Mouse (Mus musculus): ENCODE measurements around the gene Olfr1373.

Olfr1373 gene

GRCm38 (mm10) chr11:52106037-52106436 is 39.3 kb downstream of the Olfr1373 start:
- no peak for DNase-seq (ENCODE audit: low read depth, low spot score)

DNA sequence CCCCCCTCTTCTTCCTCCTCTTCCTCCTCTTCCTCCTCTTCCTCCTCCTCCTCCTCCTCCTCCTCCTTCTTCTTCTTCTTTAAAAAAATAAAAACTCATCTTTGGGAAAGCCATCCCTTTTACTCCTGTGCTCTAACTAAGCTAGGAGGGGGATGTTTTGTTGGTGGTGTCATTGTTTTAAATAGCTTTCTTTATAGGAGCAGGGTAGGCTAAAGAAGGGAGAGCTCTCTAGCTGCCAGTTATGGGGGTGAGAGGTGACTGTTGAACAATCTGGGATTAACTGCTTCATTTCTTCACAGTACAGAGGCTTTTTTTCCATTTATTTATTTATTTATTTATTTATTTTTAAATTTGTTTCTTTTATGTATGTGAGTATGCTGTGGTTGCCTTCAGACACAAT is 39.8 kb downstream of the Olfr1373 start:
- no peak for DNase-seq (ENCODE audit: low read depth, low spot score)

GRCm38 (mm10) chr11:52102977-52103376 is 42.4 kb downstream of the Olfr1373 start:
- DNase-seq (ENCODE audit: low read depth, low spot score), result no peak

GRCm38 (mm10) chr11:52099771-52100219 is 45.5 kb downstream of the Olfr1373 start:
- no peak for DNase-seq (ENCODE audit: low read depth, low spot score)

DNA sequence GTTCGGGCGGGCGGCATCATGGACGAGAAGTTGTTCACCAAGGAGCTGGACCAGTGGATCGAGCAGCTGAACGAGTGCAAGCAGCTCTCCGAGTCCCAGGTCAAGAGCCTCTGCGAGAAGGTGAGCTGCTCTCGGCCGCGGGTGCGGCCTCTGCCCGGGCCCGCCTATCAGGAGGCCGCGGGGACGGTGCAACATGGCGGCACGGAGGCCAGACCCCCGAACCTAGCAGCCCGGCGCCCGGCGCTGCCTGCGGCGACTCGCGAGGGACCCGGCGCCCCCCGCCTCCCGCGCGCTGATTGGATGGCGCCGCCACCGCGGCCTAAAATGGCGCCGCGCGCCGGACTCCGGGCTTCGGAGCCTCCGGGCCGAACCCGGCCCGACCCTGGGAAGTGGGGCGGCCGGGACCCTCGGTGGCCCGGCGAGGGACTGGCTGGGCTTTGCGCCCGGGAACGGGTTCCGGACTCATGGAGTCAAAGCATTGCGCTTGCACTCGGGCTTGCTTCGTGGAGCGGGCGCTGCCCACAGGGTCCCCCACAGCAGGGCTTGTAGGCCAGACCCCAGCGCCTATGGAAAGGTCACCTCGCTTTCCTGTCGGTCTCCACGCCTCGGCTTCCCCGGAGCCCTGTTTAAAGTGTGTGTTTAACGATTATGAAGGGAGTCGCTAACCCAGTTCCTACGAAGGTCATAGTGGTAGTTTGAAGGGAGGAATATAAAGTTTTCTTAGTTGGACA is 46.1 kb downstream of the Olfr1373 start:
- peak; percentile 72 for DNase-seq (ENCODE audit: low read depth, low spot score)

GRCm38 (mm10) chr11:52098398-52098946 is 46.9 kb downstream of the Olfr1373 start, which contains the start of gene Ppp2ca:
TSS of gene Ppp2ca (plus strand) at chr11:52098681.
- DNase-seq (ENCODE audit: low read depth, low spot score), result peak; percentile 99

- DNase-seq (ENCODE audit: low read depth, low spot score), result no peak
These were observed 47.7 kb downstream of the Olfr1373 start for GRCm38 (mm10) chr11:52097596-52097995.

GRCm38 (mm10) chr11:52097016-52097415 is 48.3 kb downstream of the Olfr1373 start:
- peak; percentile 56 for DNase-seq (ENCODE audit: low read depth, low spot score)

All from A20 (cell line).